Mouse (Mus musculus) kidney, adult 2 months (tissue): Measurements from ENCODE around the gene Vmn2r112. TPM values are rescaled to one million over a fixed set of nuclear protein-coding genes. Genes with fewer than 3 reads are reported as not detected.
"Not testable (repeated sequence)": the region's sequence is repeated elsewhere in the genome, so short reads cannot be mapped to it uniquely, and the experiment has no call there.

Experiments used
- DNase-seq: peaks from one replicate; pipeline ENCODE4 v3.0.0; 2021
- H3K27ac ChIP-seq: fragments of 200-500 bp; 2 replicates; pipeline ENCODE4 v1.5.1; 2012; ENCODE audit warnings: low read depth, low read length, control low read depth, inconsistent platforms; ENCODE audit not compliant: insufficient read depth
- H3K27me3 ChIP-seq: fragments of 200-500 bp; replicated peaks from 2 replicates; pipeline ENCODE4 v1.6.1; 2012; ENCODE audit warnings: mild to moderate bottlenecking, moderate library complexity, low read length, inconsistent platforms; ENCODE audit not compliant: control insufficient read depth, insufficient read depth
- H3K36me3 ChIP-seq: fragments of 200-500 bp; 2 replicates; pipeline ENCODE4 v1.6.1; 2012; ENCODE audit warnings: mild to moderate bottlenecking, moderate library complexity, low read length, inconsistent platforms; ENCODE audit not compliant: control insufficient read depth, insufficient read depth
- H3K4me1 ChIP-seq: fragments of 200-500 bp; 2 replicates; pipeline ENCODE4 v1.6.1; 2011; ENCODE audit warnings: low read length; ENCODE audit not compliant: control insufficient read depth, insufficient read depth
- H3K4me3 ChIP-seq: fragments of 200-500 bp; 2 replicates; pipeline ENCODE4 v1.5.1; 2011; ENCODE audit warnings: mild to moderate bottlenecking, low read depth, low read length, control low read depth; ENCODE audit not compliant: insufficient read depth
- CTCF ChIP-seq: fragments of 200-500 bp; conservative IDR thresholded peaks from 2 replicates; pipeline ENCODE4 v1.5.1; 2011; ENCODE audit warnings: low read depth, mild to moderate bottlenecking, control low read depth, low read length, moderate library complexity, mixed read lengths; ENCODE audit not compliant: insufficient read depth, insufficient read length
- POLR2A ChIP-seq: fragments of 200-500 bp; IDR thresholded peaks from one replicate; pipeline ENCODE4 v1.6.1; 2011; ENCODE audit warnings: low read depth, low read length, control low read depth
- WGBS: fragments of 180-500 bp; shearing (Covaris S2); methylation state at CpG from one replicate; pipeline ENCODE4 v1.1.7; 2018; 5-methylcytosine and 5-hydroxymethylcytosine counted together
- polyA plus RNA-seq: library from polyadenylated mRNA; depleted of rRNA; stranded (reverse); fragments of >200 nt; gene quantifications from 2 replicates; pipeline ENCODE4 v1.2.3, GENCODE M21; 2012; rRNA removed

Vmn2r112 gene
- polyA plus RNA-seq = not detected in 2 replicates

DNA sequence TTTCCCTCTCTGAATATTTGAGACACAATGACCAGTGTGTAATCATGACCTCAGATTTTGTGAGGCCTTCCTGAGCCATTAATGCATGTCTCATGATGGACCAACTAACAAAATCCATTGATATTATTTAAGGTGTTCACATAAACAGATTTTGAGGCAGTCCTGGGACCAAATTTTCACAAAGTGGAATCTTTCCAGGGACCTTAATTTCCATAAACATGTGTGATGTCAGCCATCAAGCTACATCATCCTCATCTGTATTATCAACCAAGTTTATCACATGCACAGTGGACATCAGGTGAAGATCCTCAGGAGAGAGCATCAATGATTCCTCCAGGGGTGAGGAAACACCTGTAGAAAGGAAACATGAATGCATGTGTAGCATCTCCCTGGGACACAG, at the start of gene Vmn2r112:
TSS of gene Vmn2r112 (plus strand) at position 301 of the 400 bp plus-strand sequence.
- H3K4me3 ChIP-seq, H3K4me1 ChIP-seq, H3K27me3 ChIP-seq, H3K36me3 ChIP-seq, DNase-seq, H3K27ac ChIP-seq: not testable (repeated sequence)

DNA sequence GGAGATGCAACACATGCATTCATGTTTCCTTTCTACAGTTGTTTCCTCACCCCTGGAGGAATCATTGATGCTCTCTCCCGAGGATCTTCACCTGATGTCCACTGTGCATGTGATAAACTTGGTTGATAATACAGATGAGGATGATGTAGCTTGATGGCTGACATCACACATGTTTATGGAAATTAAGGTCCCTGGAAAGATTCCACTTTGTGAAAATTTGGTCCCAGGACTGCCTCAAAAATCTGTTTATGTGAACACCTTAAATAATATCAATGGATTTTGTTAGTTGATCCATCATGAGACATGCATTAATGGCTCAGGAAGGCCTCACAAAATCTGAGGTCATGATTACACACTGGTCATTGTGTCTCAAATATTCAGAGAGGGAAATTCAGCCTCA, 27.4 kb upstream of the Vmn2r112 start, which contains the start of gene Vmn2r111:
TSS of gene Vmn2r111 (minus strand) at position 101 of the 400 bp plus-strand sequence.
- not testable (repeated sequence) for H3K27ac ChIP-seq, DNase-seq, H3K36me3 ChIP-seq, H3K27me3 ChIP-seq, H3K4me1 ChIP-seq, H3K4me3 ChIP-seq
- WGBS = 58% methylated on average over 1 of the region's 1 CpGs

DNA sequence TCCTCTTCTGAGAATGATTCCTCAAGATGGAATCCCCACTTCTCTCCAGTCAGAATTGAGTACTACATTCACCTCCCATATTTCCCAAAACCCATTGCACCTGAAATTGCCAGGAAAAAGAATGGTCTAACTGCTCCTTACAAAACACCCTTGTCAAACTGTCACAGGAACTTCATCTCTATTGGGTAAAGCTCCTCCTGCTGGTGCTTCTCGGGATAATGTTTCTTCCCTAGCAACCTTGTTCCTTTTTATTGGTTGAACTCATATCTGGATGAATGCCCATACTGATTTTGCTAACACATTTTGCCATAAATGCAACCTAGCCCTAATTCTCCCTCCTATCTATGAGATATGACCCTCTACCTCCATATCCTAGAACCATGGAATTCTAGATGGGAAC, 29.9 kb downstream of the Vmn2r112 start:
- no peak for DNase-seq
- Histone ChIP-seq H3K4me1 (no peaks in the 10 kb centered on the region), H3K27ac (no peak overlapping the region), H3K27me3 (no peaks in the 10 kb centered on the region), H3K4me3 (no peak overlapping the region), H3K36me3 (no peaks in the 10 kb centered on the region)
- TF ChIP-seq POLR2A (no peak), CTCF (no peak)
- 74% methylated on average over 1 of the region's 1 CpGs for WGBS

Other genes starting within 250 kb of the Vmn2r112 start
- 2.2 and 2.3 TPM in 2 replicates for gene Zfp944, start 239.6 kb upstream of the Vmn2r112 start, polyA plus RNA-seq
- gene Zfp758, start 239.5 kb upstream of the Vmn2r112 start, polyA plus RNA-seq = 0.86 and 0.92 TPM in 2 replicates
- gene Zfp946, start 176.7 kb upstream of the Vmn2r112 start, polyA plus RNA-seq = 3.6 and 4.3 TPM in 2 replicates
- not detected in 2 replicates for gene Vmn2r111, start 27.5 kb upstream of the Vmn2r112 start, polyA plus RNA-seq